Mouse (Mus musculus) erythroblast, embryonic 14.5 days (primary cell): ENCODE data around the gene 4933427D14Rik. TPM values are rescaled to one million over a fixed set of nuclear protein-coding genes. Genes with fewer than 3 reads are reported as not detected.

ENCODE experiments used
- H3K27me3 ChIP-seq: 2 replicates; pipeline ENCODE4 v1.6.1; 2012; ENCODE audit warnings: inconsistent platforms; ENCODE audit not compliant: control insufficient read depth
- H3K36me3 ChIP-seq: 2 replicates; pipeline ENCODE4 v1.6.1; 2012; ENCODE audit warnings: mild to moderate bottlenecking, inconsistent platforms; ENCODE audit not compliant: control insufficient read depth
- H3K4me1 ChIP-seq: 2 replicates; pipeline ENCODE4 v1.6.1; 2012; ENCODE audit warnings: inconsistent platforms; ENCODE audit not compliant: control insufficient read depth
- H3K4me3 ChIP-seq: replicated peaks from 2 replicates; pipeline ENCODE3; 2012; ENCODE audit warnings: moderate library complexity, mild to moderate bottlenecking, inconsistent platforms
- H3K9me3 ChIP-seq: 2 replicates; pipeline ENCODE4 v1.6.1; 2012; ENCODE audit warnings: low read length, inconsistent platforms, mixed read lengths; ENCODE audit not compliant: control insufficient read depth
- GATA1 ChIP-seq: IDR thresholded peaks from 2 replicates; pipeline ENCODE4 v1.6.1; 2012; ENCODE audit warnings: low read length, inconsistent platforms, mixed read lengths
- TAL1 ChIP-seq: IDR thresholded peaks from 3 replicates; pipeline ENCODE4 v1.6.1; 2012; ENCODE audit warnings: low read length, inconsistent platforms, mixed read lengths
- polyA plus RNA-seq: library from polyadenylated mRNA; stranded (reverse); fragments of >175 nt; gene quantifications from 2 replicates; pipeline ENCODE4 v1.2.3, GENCODE M21; 2012

4933427D14Rik gene
- 0.05 and 0.09 TPM in 2 replicates for polyA plus RNA-seq

DNA sequence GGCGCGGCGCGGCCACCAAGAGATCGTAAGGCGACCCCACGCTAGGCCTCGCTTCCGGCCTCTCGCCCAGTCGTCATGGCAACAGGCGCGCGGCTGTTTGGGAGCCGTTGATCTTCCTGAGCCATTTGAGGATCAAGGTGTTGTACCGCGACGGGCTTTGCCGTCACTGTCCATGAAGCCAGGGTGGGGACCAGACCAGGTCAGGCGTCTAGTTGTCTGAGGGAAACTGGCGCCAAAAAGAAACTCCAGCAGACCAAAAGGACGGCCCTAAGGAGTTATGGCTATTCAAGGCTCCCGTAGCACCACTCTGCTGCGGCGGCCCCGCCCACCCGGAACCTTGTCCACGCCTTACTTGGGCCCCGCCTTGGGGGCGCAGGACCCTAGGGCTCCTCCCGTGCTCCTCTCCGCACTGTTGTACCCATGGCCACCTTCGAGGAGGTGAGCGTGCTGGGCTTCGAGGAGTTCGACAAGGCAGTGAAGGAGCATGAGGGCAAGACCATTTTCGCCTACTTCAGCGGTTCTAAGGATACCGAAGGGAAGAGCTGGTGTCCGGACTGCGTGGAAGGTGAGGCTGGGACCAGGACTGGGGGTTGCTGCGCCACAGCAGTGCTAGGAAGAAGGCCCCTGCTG is at the start of gene 4933427D14Rik, which contains the start of gene Txndc17:
Gene 4933427D14Rik, minus strand, starts transcription at position 256 of the 630 bp plus-strand sequence.
Gene Txndc17, plus strand, starts transcription at position 344 of the 630 bp plus-strand sequence.
- Histone ChIP-seq H3K36me3 (peaks cover 31% of the 10 kb centered on the region), H3K9me3 (no peaks in the 10 kb centered on the region), H3K4me1 (peaks cover 33% of the 10 kb centered on the region), H3K4me3 (peak within 1 kb of the TSS; percentile 85), H3K27me3 (no peaks in the 10 kb centered on the region)
- TF ChIP-seq TAL1 (no peak), GATA1 (no peak)

DNA sequence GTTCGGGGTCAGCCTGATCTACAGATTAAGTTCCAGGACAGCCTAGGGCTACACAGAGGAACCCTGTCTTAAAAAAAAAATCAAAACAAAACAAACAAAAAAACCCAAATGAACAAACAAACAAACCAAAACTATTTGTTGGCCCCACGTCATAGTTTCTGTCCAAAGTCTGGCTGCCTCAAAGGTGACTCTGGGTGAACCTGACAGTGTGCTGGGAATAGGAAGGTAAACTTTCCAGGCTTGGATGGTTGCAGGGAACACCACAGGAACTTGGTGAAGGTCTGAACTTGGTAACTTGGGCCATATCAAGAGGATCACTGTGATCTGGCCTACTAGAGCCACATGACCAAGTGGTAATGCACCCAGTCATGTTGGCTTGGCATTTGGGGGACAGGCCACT is 49.2 kb upstream of the 4933427D14Rik start:
- Histone ChIP-seq H3K27me3 (no peaks in the 10 kb centered on the region; the same call in 1 of the 2 replicates), H3K4me1 (no peaks in the 10 kb centered on the region), H3K36me3 (no peaks in the 10 kb centered on the region), H3K9me3 (no peaks in the 10 kb centered on the region), H3K4me3 (no peak overlapping the region)
- TF ChIP-seq TAL1 (no peak), GATA1 (no peak)

DNA sequence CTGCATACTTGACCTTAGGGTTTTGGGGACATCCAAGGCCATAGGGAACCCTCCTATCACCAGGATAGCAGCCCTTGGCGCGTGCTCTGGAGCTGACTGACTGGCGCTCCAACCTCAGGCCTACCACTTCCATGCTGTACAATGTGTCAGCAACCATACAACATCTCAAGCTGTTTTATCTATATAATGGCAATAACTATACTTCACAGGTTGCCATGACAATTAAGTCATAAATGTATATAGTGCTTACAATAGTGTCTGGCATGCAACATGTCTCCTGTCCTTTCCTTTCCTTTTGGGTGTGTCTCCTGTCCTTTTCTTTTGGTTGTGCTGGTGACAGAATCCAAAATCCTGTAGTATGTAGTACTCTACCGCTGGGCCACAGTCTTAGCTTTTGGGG is 48.4 kb upstream of the 4933427D14Rik start:
- Histone ChIP-seq H3K27me3 (no peaks in the 10 kb centered on the region; the same call in 1 of the 2 replicates), H3K36me3 (no peaks in the 10 kb centered on the region), H3K9me3 (no peaks in the 10 kb centered on the region), H3K4me1 (no peaks in the 10 kb centered on the region), H3K4me3 (no peak overlapping the region)
- TF ChIP-seq TAL1, result no peak
- no peak for TF ChIP-seq GATA1

DNA sequence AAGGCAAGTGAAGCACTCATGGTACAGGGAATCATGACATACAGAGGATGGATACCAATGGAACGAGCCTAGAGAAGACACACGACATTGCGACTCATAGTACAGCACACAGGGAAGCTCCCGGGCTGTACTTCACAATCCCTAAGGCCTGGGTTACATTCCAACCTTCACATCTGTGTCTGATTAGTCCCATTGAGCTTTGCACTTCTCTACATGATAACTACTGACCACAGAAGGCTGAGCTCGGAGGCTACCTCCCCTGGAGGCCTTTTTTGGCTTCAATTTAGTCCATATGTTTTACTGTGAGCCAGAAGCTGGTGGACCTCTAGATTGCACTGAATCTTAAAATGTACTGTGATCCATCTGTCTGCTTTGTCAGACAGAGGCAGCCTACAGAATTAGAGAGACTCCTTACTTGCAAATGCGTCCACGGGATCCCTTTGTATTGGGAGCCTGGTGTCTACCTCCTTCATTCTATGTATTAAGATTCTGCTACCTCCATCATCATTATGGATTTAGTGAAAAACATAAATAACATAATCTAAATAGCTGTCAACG is 38.0 kb upstream of the 4933427D14Rik start:
- Histone ChIP-seq H3K36me3 (no peaks in the 10 kb centered on the region), H3K9me3 (no peaks in the 10 kb centered on the region), H3K4me3 (no peak overlapping the region), H3K4me1 (no peaks in the 10 kb centered on the region), H3K27me3 (no peaks in the 10 kb centered on the region)
- TF ChIP-seq GATA1 (no peak), TAL1 (no peak)

DNA sequence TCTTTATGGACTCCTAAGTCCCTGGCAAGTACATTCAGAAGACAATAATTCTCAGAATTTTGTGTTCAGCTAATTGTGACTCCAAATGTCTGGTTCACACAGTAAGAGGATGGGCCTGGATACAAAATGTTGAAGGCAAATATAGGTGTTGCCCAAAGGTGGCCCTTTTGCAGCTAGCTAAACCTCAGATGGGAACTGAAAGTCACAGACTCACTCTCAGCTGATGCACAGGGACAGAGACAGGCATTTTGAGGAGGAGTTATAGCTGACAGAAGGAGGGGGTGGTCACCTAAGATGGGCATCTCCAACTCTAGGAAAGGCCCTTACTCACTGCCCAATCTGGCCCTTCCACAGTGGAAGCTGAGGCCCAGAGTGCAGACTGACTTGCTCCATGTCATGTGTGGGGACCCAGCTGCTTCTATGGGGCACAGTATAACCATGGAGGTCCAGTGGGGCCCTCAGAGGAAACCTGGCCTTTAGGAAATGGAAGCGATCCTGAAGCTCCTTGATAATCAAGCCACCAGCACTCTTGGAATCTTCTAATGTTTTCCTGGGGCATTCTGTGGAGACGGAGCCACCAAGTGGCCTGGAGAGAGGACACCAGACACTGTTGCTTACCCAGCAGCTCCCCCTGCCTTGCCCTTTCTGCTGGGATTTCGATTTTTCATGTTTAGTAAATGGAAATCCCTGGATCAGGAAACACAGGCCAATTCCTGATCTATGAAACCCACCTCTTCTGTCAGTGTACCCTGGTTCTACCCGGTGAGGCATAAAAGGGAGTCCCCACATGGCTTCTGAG is 33.0 kb upstream of the 4933427D14Rik start:
- Histone ChIP-seq H3K4me3 (no peak overlapping the region), H3K4me1 (no peaks in the 10 kb centered on the region), H3K36me3 (no peaks in the 10 kb centered on the region), H3K9me3 (no peaks in the 10 kb centered on the region), H3K27me3 (no peaks in the 10 kb centered on the region)
- no peak for TF ChIP-seq GATA1
- no peak for TF ChIP-seq TAL1

DNA sequence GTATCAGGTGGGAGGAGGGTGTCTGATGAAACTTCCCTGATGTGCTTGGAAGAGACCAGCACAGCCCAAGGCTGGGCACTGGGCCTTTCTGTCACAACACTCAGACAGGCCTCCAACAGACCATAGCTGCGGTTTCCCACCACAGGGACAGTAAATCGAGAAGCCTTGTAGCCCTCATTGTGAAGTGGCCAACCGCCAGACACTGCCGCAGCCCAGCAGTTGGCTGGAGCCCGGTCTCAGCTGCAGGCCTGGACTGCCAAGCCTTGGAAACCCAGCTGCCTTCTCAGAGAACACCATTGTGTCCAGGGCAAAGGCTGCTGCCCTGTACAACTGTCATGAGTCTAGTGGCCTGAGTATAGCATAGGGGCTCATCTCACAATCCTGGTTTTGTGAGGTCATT is 26.8 kb upstream of the 4933427D14Rik start:
- TF ChIP-seq TAL1, result no peak
- TF ChIP-seq GATA1, result no peak
- H3K27me3 ChIP-seq, result no peaks in the 10 kb centered on the region

DNA sequence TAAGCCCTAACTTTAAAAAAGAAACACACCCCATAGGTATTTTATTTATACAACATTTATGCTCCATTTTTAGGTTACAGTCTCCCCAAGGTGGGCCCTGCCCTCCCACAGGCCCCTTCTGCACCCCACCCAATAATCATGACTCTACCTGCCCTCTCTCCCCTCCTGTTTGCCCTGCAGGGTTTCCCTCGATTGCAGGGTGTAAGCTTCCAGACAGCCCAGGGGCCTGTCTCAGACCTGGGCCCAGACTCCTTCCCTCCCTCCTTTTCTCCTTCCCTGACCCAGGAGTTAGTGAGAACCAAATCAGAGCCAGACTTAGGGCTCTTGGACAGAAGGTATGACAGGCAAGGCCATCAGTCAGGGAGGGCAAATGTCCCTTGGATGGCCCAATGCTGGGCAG is 25.7 kb upstream of the 4933427D14Rik start:
- H3K27me3 ChIP-seq, result no peaks in the 10 kb centered on the region
- TF ChIP-seq TAL1, result no peak
- no peak for TF ChIP-seq GATA1
- H3K4me3 ChIP-seq, result no peak overlapping the region
- no peaks in the 10 kb centered on the region for H3K36me3 ChIP-seq
- no peaks in the 10 kb centered on the region for H3K4me1 ChIP-seq
- no peaks in the 10 kb centered on the region for H3K9me3 ChIP-seq

More for the DNA sequence above, 26.8 kb upstream of the 4933427D14Rik start:
- Histone ChIP-seq H3K9me3 (no peaks in the 10 kb centered on the region), H3K4me3 (no peak overlapping the region), H3K36me3 (no peaks in the 10 kb centered on the region), H3K4me1 (no peaks in the 10 kb centered on the region)

DNA sequence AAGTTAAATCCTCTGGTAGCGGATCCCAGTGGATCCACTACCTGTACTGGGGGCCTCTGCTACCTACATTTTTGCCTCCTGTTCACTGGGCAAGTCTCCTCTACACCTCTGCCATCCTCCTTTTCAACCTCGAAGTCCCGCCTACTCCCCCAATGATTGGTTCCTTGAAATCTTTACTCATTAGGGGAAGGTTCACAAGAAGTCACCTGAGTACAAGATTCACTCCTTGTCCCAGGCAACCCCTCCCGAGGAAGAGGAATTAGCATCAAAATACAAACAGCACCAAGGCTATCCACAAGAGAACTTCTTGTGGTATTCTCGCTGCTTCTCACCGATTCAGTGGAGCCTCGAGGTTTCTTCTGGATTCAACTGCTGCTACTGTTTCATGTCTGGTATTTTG is 24.8 kb upstream of the 4933427D14Rik start:
- no peak for TF ChIP-seq GATA1
- no peak for TF ChIP-seq TAL1
- no peaks in the 10 kb centered on the region for H3K27me3 ChIP-seq
- no peak overlapping the region for H3K4me3 ChIP-seq

DNA sequence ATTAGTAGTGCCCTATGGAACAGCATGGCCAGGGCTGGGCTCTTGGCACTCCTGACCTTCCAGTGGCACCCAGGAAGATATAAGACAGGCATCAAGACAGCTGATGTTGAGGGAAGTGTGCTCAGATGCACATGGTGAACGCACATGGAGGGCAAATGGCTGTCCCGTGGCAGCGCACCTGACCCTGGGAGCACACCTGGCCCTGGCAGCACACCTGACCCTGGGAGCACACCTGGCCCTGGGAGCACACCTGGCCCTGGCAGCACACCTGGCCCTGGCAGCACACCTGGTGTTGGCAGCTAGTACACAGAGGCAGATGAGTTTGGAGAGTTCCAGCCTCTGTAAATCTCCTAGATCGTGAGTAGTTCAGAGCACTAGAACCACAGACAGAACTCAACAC is 21.3 kb upstream of the 4933427D14Rik start:
- Histone ChIP-seq H3K4me3 (no peak overlapping the region), H3K9me3 (no peaks in the 10 kb centered on the region), H3K27me3 (no peaks in the 10 kb centered on the region), H3K4me1 (no peaks in the 10 kb centered on the region), H3K36me3 (no peaks in the 10 kb centered on the region)
- no peak for TF ChIP-seq TAL1
- TF ChIP-seq GATA1, result no peak

More for the DNA sequence above, 24.8 kb upstream of the 4933427D14Rik start:
- H3K36me3 ChIP-seq, result no peaks in the 10 kb centered on the region
- H3K9me3 ChIP-seq, result no peaks in the 10 kb centered on the region
- H3K4me1 ChIP-seq, result no peaks in the 10 kb centered on the region
